Mouse (Mus musculus) heart, adult 2 months (tissue): ENCODE measurements around the gene 4933434E20Rik.

Experiments used
- CTCF ChIP-seq: fragments of 200-600 bp; IDR thresholded peaks from 2 replicates; pipeline ENCODE4 v1.8.1; 2022; ENCODE audit warnings: antibody characterized with exemption, mild to moderate bottlenecking, moderate library complexity
- EP300 ChIP-seq: fragments of 200-500 bp; IDR thresholded peaks from 2 replicates; pipeline ENCODE4 v1.6.1; 2011; ENCODE audit warnings: low read depth, low read length, control low read depth; ENCODE audit not compliant: insufficient read depth
- POLR2A ChIP-seq: fragments of 200-500 bp; IDR thresholded peaks from 2 replicates; pipeline ENCODE4 v1.6.1; 2011; ENCODE audit warnings: mild to moderate bottlenecking, low read depth, low read length, control low read depth; ENCODE audit not compliant: insufficient read depth

DNA sequence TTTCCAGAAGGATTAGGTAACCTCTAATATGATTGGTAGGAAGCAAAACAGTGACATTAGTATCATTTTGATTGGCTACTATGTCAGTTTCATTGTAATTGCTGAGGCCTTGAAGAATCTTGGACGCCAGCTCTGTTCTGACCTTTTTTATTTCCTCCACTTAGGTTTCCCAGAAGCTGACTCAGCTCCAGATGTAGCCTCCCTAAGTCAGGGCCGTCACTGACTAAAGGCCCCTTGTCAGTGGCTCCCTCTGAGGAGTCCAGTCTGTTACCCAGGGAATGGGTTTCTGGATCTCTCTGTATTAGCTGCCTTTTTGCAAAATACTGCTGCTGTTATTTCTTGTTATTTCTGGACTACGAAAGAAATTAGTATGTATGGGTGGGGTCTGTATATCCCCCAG is 64.1 kb downstream of the 4933434E20Rik start:
- TF ChIP-seq EP300 (no peak), CTCF (no peak), POLR2A (no peak)
